Comparison of ENCODE assay signal across 13 mouse cellular contexts in the genomic region with DNA sequence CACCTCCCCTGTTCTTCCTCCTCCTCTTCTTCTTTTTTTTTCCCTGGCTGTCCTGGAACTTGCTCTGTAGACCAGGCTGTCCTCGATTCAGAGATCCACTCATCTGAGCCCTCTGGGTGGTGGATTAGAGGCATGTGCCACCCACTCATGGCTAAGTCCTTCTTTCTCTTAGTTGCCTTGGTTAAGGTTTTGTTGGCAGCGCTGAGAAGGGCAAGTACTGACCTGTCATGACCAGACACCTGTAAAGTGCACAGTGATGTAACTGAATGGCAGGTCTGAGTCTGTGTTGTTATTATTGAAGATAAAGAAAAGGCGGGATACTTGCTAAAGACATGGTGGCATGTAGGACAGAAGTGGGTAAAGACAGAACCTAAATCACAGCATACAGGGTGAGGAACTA. TPM values are rescaled to one million over a fixed set of nuclear protein-coding genes. Genes with fewer than 3 reads are reported as not detected.
"Had no signal": no experiment of that assay in that cellular context is flagged by ENCODE, and none has a peak within 500 bp of the region (broad histone marks: within the 10 kb centered on the region; RNA-seq: fewer than 3 reads in every experiment).

No protein-coding gene starts in this region.

- DNase-seq: retina, postnatal 1 day; right cerebral cortex, adult 18-20 months; right cerebral cortex, postnatal 14 days; right cerebral cortex, postnatal 25 days; right cerebral cortex, postnatal 4 days; spleen, adult 18-20 months; thymus, adult 18-20 months; thymus, adult 2 months; thymus, postnatal 14 days; thymus, postnatal 25 days; thymus, postnatal 36 days; thymus, postnatal 4 days had no signal

RNA-seq across cellular contexts. Expression of gene Hhipl2, which starts 14.6 kb away (rescaled TPM):
- polyA plus RNA-seq: stomach, postnatal 0 days had no signal
